Mouse (Mus musculus) lung, postnatal 0 days (tissue): Measurements from ENCODE around the gene Cpt1a. TPM values are rescaled to one million over a fixed set of nuclear protein-coding genes. Genes with fewer than 3 reads are reported as not detected.

ENCODE experiments used
- ATAC-seq: fragments of 200-750 bp; cut with Nextera tagmentation; 2 replicates; pipeline ENCODE4 v1.8.0; 2017; ENCODE audit warnings: moderate library complexity
- DNase-seq: peaks from one replicate; pipeline ENCODE4 v3.0.0-alpha.2; 2016; ENCODE audit warnings: low spot score
- H3K27ac ChIP-seq: fragments of 300-500 bp; sonication (generic); 2 replicates; pipeline ENCODE4 v1.5.1; 2014; ENCODE audit warnings: antibody characterized with exemption, mild to moderate bottlenecking, low read length, mixed read lengths
- H3K27me3 ChIP-seq: fragments of 300-500 bp; sonication (generic); replicated peaks from 2 replicates; pipeline ENCODE4 v1.6.1; 2014; ENCODE audit warnings: low read length, mixed read lengths; ENCODE audit not compliant: insufficient read depth
- H3K36me3 ChIP-seq: fragments of 300-500 bp; sonication (generic); 2 replicates; pipeline ENCODE4 v1.6.1; 2014; ENCODE audit warnings: low read length, mixed read lengths; ENCODE audit not compliant: insufficient read depth
- H3K4me1 ChIP-seq: fragments of 300-500 bp; sonication (generic); 2 replicates; pipeline ENCODE4 v1.6.1; 2014; ENCODE audit warnings: antibody characterized with exemption, low read depth, low read length, mixed read lengths; ENCODE audit not compliant: insufficient read depth
- H3K4me2 ChIP-seq: fragments of 300-500 bp; sonication (generic); replicated peaks from 2 replicates; pipeline ENCODE4 v1.6.1; 2014; ENCODE audit warnings: low read depth, mild to moderate bottlenecking, low read length, moderate library complexity, mixed read lengths
- H3K4me3 ChIP-seq: fragments of 300-500 bp; sonication (generic); 2 replicates; pipeline ENCODE4 v1.5.1; 2014; ENCODE audit warnings: low read depth, low read length
- H3K9ac ChIP-seq: fragments of 300-500 bp; sonication (generic); replicated peaks from 2 replicates; pipeline ENCODE4 v1.6.1; 2014; ENCODE audit warnings: low read depth, mild to moderate bottlenecking
- H3K9me3 ChIP-seq: fragments of 300-500 bp; sonication (generic); 2 replicates; pipeline ENCODE4 v1.6.1; 2016; ENCODE audit warnings: low read length, mixed read lengths
- CTCF ChIP-seq: IDR thresholded peaks from 2 replicates; pipeline ENCODE4 v1.5.1; 2016; ENCODE audit warnings: antibody characterized with exemption, mild to moderate bottlenecking
- EP300 ChIP-seq: IDR thresholded peaks from 2 replicates; pipeline ENCODE4 v1.6.1; 2016; ENCODE audit warnings: antibody characterized with exemption, mild to moderate bottlenecking, control low read depth
- WGBS: fragments of 180-500 bp; shearing (Covaris S2); extraction: QIAGEN DNeasy Blood & Tissue Kit; methylation state at CpG from one replicate; pipeline ENCODE4 v1.1.7; 2014; 5-methylcytosine and 5-hydroxymethylcytosine counted together
- polyA plus RNA-seq: library from polyadenylated mRNA; unstranded; fragments of >200 nt; fragmentation: Nextera tagmentation; extraction: Ambion mirVana; gene quantifications from 2 replicates; pipeline ENCODE4 v1.2.1, GENCODE M21; 2015

Gene Cpt1a
- polyA plus RNA-seq, 1 experiment from 2014 or later: 46.6 TPM

DNA sequence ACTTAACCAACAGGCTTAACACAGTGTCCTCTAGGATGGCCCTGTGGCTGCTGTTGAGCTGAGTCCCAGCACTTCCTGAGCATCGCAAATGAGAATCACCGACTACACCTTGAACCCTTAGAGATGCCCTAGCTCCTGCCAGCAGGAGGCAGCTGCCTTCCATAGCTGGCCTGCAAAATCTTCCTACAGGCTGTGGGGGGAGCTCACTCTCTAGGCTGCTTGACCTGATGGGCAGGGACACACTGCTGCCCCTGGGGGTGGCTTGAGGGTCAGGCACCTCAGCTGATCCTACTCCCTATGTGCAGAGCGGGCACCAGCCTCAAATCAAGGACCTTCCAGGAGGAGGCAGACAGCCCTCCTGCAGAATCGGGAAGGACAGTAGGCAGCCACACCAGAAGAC, 35.5 kb downstream of the Cpt1a start:
- H3K27ac ChIP-seq: no peak overlapping the region
- H3K4me1 ChIP-seq: peaks cover 2% of the 10 kb centered on the region; the same call in 1 of the 2 replicates
- no peak overlapping the region for H3K4me2 ChIP-seq
- H3K9ac ChIP-seq: no peak overlapping the region
- TF ChIP-seq CTCF: peak; percentile 49
- no peak for TF ChIP-seq EP300
- ATAC-seq: no peak
- no peak for DNase-seq
- no peaks in the 10 kb centered on the region for H3K9me3 ChIP-seq
- H3K27me3 ChIP-seq: no peaks in the 10 kb centered on the region
- peaks cover 23% of the 10 kb centered on the region; the same call in 1 of the 2 replicates for H3K36me3 ChIP-seq
- H3K4me3 ChIP-seq: no peak overlapping the region
- WGBS: 81% methylated on average over 4 of the region's 4 CpGs

DNA sequence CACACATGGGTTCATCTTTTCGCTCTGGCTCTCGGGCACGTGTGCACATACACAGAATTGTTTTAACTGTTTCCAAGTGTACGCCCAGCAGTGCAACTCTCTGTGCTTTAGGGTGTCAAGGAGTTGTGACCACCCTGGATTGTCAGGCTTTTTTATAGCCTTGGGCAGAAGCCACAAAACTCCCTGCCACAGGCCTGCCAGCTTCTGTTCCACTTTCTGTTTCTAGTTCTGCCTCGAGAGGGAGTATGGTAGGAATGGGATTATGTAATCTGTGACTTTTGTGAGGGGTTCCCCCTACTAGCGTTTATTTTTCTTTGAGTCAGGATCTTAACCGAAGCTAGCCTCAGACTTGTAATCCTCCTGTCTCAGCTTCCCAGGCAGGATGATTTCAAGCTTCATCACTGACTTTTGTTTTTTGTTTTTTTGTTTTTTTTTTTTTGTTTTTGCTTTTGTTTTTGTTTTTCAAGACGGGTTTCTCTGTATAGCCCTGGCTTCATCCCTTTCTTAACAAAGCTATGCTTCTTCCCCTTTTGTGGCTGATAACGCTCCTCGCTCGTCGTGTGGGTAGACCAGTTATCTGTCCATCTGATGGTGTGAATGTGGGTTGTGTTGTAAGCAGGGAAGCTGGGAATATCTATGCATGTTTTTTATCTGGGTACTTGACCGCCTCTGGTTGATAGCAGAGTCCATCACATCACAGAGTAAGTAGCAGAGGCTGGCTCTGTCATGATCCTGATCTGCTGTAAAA, 37.9 kb downstream of the Cpt1a start:
- no peak for TF ChIP-seq EP300
- no peak for TF ChIP-seq CTCF
- Histone ChIP-seq H3K4me3 (no peak overlapping the region), H3K9ac (no peak overlapping the region), H3K4me1 (no peaks in the 10 kb centered on the region), H3K27me3 (no peaks in the 10 kb centered on the region), H3K9me3 (no peaks in the 10 kb centered on the region), H3K27ac (no peak overlapping the region), H3K36me3 (peaks cover 28% of the 10 kb centered on the region; the same call in 1 of the 2 replicates), H3K4me2 (no peak overlapping the region)
- DNase-seq (peak; percentile 56), ATAC-seq (no peak)
- WGBS: 79% methylated on average over 13 of the region's 13 CpGs

DNA sequence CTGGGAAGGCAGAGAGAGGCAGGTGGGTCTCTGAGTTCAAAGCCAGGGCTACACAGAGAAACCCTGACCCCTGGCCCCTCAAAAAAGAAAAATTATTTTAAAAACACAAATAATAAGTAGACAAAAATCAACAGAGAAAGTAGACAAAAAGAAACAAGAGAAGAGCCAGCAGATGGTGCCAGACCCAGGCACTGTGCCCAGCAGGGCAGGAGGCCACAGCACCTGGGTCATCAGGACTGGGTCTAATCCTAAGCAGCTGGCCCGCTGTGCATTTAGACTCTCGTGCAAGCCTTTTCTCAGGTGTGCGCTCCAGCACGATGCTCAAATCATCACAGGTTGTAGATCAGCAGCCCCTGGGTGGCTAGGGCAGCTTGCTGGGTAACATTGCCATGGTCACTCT, 41.4 kb downstream of the Cpt1a start:
- WGBS: 93% methylated on average over 4 of the region's 4 CpGs
- DNase-seq (no peak), ATAC-seq (no peak)
- TF ChIP-seq EP300: no peak
- no peak for TF ChIP-seq CTCF
- Histone ChIP-seq H3K27ac (no peak overlapping the region), H3K4me1 (no peaks in the 10 kb centered on the region), H3K36me3 (peaks cover 32% of the 10 kb centered on the region; the same call in 1 of the 2 replicates), H3K9me3 (no peaks in the 10 kb centered on the region; the same call in 1 of the 2 replicates), H3K27me3 (no peaks in the 10 kb centered on the region), H3K9ac (no peak overlapping the region), H3K4me3 (no peak overlapping the region), H3K4me2 (no peak overlapping the region)

DNA sequence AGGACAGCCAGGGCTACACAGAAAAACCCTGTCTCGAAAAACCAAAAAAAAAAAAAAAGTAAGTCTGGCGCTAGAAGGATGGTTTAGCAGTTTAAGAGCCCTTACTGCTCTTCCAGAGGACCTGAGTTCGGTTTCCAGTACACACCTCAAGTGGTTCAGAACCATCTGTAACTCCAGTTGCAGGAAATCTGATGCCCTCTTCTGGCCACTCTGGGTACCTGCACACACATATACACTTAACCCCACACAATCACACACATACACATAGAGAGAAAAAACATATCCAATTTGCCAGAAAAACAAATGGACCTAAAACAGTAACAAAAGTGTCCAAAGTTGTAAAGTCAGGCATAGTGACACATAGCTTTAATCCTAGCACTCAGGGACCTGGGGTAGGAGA, 43.0 kb downstream of the Cpt1a start:
- Histone ChIP-seq H3K9ac (no peak overlapping the region), H3K9me3 (no peaks in the 10 kb centered on the region; the same call in 1 of the 2 replicates)

DNA sequence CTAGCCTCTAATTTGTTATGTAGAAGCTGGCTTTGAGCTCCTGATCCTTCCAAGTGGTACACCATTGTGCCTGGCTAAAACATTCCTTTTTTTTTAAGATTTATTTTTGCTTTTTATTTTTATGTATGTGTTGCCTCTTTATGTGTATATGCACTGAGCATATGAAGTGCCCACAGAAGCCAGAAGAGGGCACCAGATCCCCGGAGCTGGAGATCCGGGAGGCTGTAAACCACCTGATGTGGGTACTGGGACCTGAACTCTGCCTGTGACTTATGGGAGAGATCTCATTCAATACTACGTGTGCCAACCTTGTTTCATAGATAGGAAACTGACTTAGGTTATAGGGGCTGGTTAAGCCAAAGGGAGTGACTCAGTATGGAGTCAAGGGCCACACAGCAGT, 46.1 kb downstream of the Cpt1a start:
- no peak overlapping the region for H3K4me2 ChIP-seq
- H3K36me3 ChIP-seq: peaks cover 31% of the 10 kb centered on the region
- no peak for ATAC-seq
- H3K27ac ChIP-seq: no peak overlapping the region
- TF ChIP-seq CTCF (no peak), EP300 (no peak)
- no peak for DNase-seq
- no peaks in the 10 kb centered on the region; the same call in 1 of the 2 replicates for H3K9me3 ChIP-seq
- 92% methylated on average over 3 of the region's 3 CpGs for WGBS
- no peak overlapping the region for H3K9ac ChIP-seq
- H3K4me1 ChIP-seq: no peaks in the 10 kb centered on the region
- H3K27me3 ChIP-seq: no peaks in the 10 kb centered on the region
- H3K4me3 ChIP-seq: no peak overlapping the region

More for the DNA sequence above, 43.0 kb downstream of the Cpt1a start:
- ATAC-seq (no peak), DNase-seq (no peak)
- H3K4me2 ChIP-seq: no peak overlapping the region
- H3K36me3 ChIP-seq: peaks cover 34% of the 10 kb centered on the region
- TF ChIP-seq CTCF (peak; percentile 45), EP300 (no peak)
- no peak overlapping the region for H3K4me3 ChIP-seq
- 98% methylated on average over 2 of the region's 3 CpGs for WGBS
- no peaks in the 10 kb centered on the region for H3K4me1 ChIP-seq
- H3K27ac ChIP-seq: no peak overlapping the region
- H3K27me3 ChIP-seq: no peaks in the 10 kb centered on the region

DNA sequence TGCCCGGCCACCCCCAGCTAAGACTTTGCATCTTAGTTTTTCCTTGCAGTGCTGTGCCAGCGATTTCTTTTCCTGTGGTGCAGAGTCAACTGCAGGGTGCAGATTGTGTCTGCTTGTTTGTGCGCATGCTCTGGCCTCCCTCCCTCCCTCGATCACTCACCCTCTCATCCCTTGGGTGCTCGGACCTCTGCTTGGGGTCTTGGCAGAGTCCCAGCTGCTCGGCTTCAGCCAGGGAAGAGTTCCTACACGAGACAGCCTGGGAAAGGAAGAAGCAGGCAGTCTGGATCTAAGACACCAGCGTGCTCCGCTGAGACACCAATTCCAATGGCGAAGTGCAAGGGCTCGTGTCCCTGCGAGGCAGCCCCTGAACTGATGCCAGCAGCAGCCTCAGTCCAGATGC, 51.2 kb downstream of the Cpt1a start:
- Histone ChIP-seq H3K9ac (no peak overlapping the region), H3K27me3 (no peaks in the 10 kb centered on the region), H3K9me3 (no peaks in the 10 kb centered on the region), H3K4me1 (peaks cover 8% of the 10 kb centered on the region; the same call in 1 of the 2 replicates), H3K4me3 (no peak overlapping the region), H3K4me2 (no peak overlapping the region), H3K36me3 (peaks cover 21% of the 10 kb centered on the region), H3K27ac (no peak overlapping the region)
- DNase-seq: no peak
- TF ChIP-seq EP300 (no peak), CTCF (no peak)
- ATAC-seq: no peak
- 49% methylated on average over 12 of the region's 12 CpGs for WGBS
